Mouse (Mus musculus) MN1 (cell line): ENCODE measurements around the gene Jph4.

Experiments used
- DNase-seq: peaks from one replicate; pipeline ENCODE4 v3.0.0-alpha.2; 2016; ENCODE audit warnings: low spot score

Gene Jph4

GRCm38 (mm10) chr14:55094704-55095231, 22.0 kb downstream of the Jph4 start, which contains the start of gene Thtpa:
Thtpa (plus strand) TSS chr14:55094784.
- peak; percentile 79 for DNase-seq

- DNase-seq = no peak
Measured at GRCm38 (mm10) chr14:55093927-55094326, 22.8 kb downstream of the Jph4 start.

- peak; percentile 97 for DNase-seq
Measured at GRCm38 (mm10) chr14:55092011-55092577, 24.6 kb downstream of the Jph4 start, which contains the start of gene Zfhx2. Zfhx2 (minus strand) TSS chr14:55092324.

- DNase-seq = no peak
Measured at GRCm38 (mm10) chr14:55091209-55091865, 25.4 kb downstream of the Jph4 start.

GRCm38 (mm10) chr14:55089199-55089947, 27.4 kb downstream of the Jph4 start:
- peak; percentile 84 for DNase-seq

GRCm38 (mm10) chr14:55086009-55086514, 30.7 kb downstream of the Jph4 start:
- no peak for DNase-seq

- peak; percentile 85 for DNase-seq
Measured at GRCm38 (mm10) chr14:55085324-55086008, 31.3 kb downstream of the Jph4 start.

GRCm38 (mm10) chr14:55083481-55083880, 33.3 kb downstream of the Jph4 start:
- no peak for DNase-seq

GRCm38 (mm10) chr14:55081105-55081504, 35.6 kb downstream of the Jph4 start:
- no peak for DNase-seq

GRCm38 (mm10) chr14:55079214-55079970, 37.3 kb downstream of the Jph4 start:
- peak; percentile 78 for DNase-seq

- no peak for DNase-seq
Measured at GRCm38 (mm10) chr14:55078366-55078989, 38.3 kb downstream of the Jph4 start.

GRCm38 (mm10) chr14:55077481-55078365, 39.0 kb downstream of the Jph4 start:
- no peak for DNase-seq

GRCm38 (mm10) chr14:55076956-55077355, 39.8 kb downstream of the Jph4 start:
- no peak for DNase-seq

GRCm38 (mm10) chr14:55076224-55076623, 40.5 kb downstream of the Jph4 start:
- no peak for DNase-seq

GRCm38 (mm10) chr14:55074416-55074815, 42.3 kb downstream of the Jph4 start:
- DNase-seq = no peak

- no peak for DNase-seq
Measured at GRCm38 (mm10) chr14:55071756-55072155, 45.0 kb downstream of the Jph4 start.

- DNase-seq = no peak
Measured at GRCm38 (mm10) chr14:55066042-55066441, 50.7 kb downstream of the Jph4 start.

GRCm38 (mm10) chr14:55065391-55065790, 51.3 kb downstream of the Jph4 start:
- no peak for DNase-seq

- no peak for DNase-seq
Measured at GRCm38 (mm10) chr14:55064481-55065370, 52.0 kb downstream of the Jph4 start.
